Mouse (Mus musculus): ENCODE results near the gene Thoc5. TPM values are rescaled to one million over a fixed set of nuclear protein-coding genes. Genes with fewer than 3 reads are reported as not detected.

Thoc5 gene
- total and polyA plus RNA-seq, 3 experiments = 8.8 to 34.1 (median 32.3) TPM

- DNase-seq = peak; percentile 29
Measured at GRCm38 (mm10) chr11:4974376-4975122, 79.4 kb downstream of the Thoc5 start.

- DNase-seq = peak; percentile 67
Measured at GRCm38 (mm10) chr11:4975623-4976022, 80.5 kb downstream of the Thoc5 start.

Small RNA genes within 50 kb of the gene (microRNA-seq; reads per million reads assigned to microRNA genes)
- 0 to 0.44 reads per million in 2 experiments for gene Mir6918

Other genes with a start within 250 kb of the Thoc5 start
- gene Uqcr10, start 191.0 kb upstream of the Thoc5 start, total RNA-seq (2021) = 1,000 to 10,000 TPM in 1 of 2 experiments, 100 to 1,000 TPM in 1; 942 to 1,033 TPM
- 916 and 1,226 TPM in 2 replicates for gene Uqcr10, start 191.0 kb upstream of the Thoc5 start, polyA plus RNA-seq (2012; rRNA removed)
- 10 to 100 TPM; 45.6 to 60.6 TPM for gene Zmat5, start 190.6 kb upstream of the Thoc5 start, total RNA-seq (2021)
- gene Zmat5, start 190.6 kb upstream of the Thoc5 start, polyA plus RNA-seq (2012; rRNA removed) = 52.9 and 67.8 TPM in 2 replicates
- under 1 TPM in 1 of 2 experiments, not detected in 1; 0.24 TPM for gene Cabp7, start 148.5 kb upstream of the Thoc5 start, total RNA-seq (2021)
- gene Cabp7, start 148.5 kb upstream of the Thoc5 start, polyA plus RNA-seq (2012; rRNA removed) = 0.08 and 0.28 TPM in 2 replicates
- gene Nf2, start 45.8 kb upstream of the Thoc5 start, total RNA-seq (2021) = 100 to 1,000 TPM in 1 of 2 experiments, 10 to 100 TPM in 1; 87.8 to 130 TPM
- gene Nf2, start 45.8 kb upstream of the Thoc5 start, polyA plus RNA-seq (2012; rRNA removed) = 72.5 and 94.6 TPM in 2 replicates
- 10 to 100 TPM; 31.5 to 35.9 TPM for gene Nipsnap1, start 21.4 kb upstream of the Thoc5 start, total RNA-seq (2021)
- 28.2 and 30.6 TPM in 2 replicates for gene Nipsnap1, start 21.4 kb upstream of the Thoc5 start, polyA plus RNA-seq (2012; rRNA removed)
- gene Nefh, start 52.7 kb downstream of the Thoc5 start, total RNA-seq (2021) = 1 to 10 TPM; 2.1 TPM
- gene Nefh, start 52.7 kb downstream of the Thoc5 start, polyA plus RNA-seq (2012; rRNA removed) = 0.71 and 2.5 TPM in 2 replicates
- gene Ap1b1, start 91.5 kb downstream of the Thoc5 start, total RNA-seq (2021) = 10 to 100 TPM; 59.0 to 78.0 TPM
- 68.2 and 111 TPM in 2 replicates for gene Ap1b1, start 91.5 kb downstream of the Thoc5 start, polyA plus RNA-seq (2012; rRNA removed)
- gene Rasl10a, start 162.8 kb downstream of the Thoc5 start, total RNA-seq (2021) = under 1 TPM; 0.35 to 0.52 TPM
- gene Rasl10a, start 162.8 kb downstream of the Thoc5 start, polyA plus RNA-seq (2012; rRNA removed) = 2.2 and 2.6 TPM in 2 replicates
- 10 to 100 TPM; 42.6 to 58.4 TPM for gene Gas2l1, start 170.0 kb downstream of the Thoc5 start, total RNA-seq (2021)
- gene Gas2l1, start 170.0 kb downstream of the Thoc5 start, polyA plus RNA-seq (2012; rRNA removed) = 108 and 131 TPM in 2 replicates
- 10 to 100 TPM; 18.2 to 24.8 TPM for gene Rhbdd3, start 203.6 kb downstream of the Thoc5 start, total RNA-seq (2021)
- gene Rhbdd3, start 203.6 kb downstream of the Thoc5 start, polyA plus RNA-seq (2012; rRNA removed) = 38.1 and 60.4 TPM in 2 replicates
- 100 to 1,000 TPM; 193 to 525 TPM for gene Ewsr1, start 203.9 kb downstream of the Thoc5 start, total RNA-seq (2021)
- 395 and 441 TPM in 2 replicates for gene Ewsr1, start 203.9 kb downstream of the Thoc5 start, polyA plus RNA-seq (2012; rRNA removed)